Comparison of ENCODE assay signal across 12 mouse cellular contexts in genomic region chr4:87657855-87658254, GRCm38 (mm10).
"Had no signal": no experiment of that assay in that cellular context is flagged by ENCODE, and none has a peak within 500 bp of the region (broad histone marks: within the 10 kb centered on the region; RNA-seq: fewer than 3 reads in every experiment).

No protein-coding gene starts in this region.

- ATAC-seq: liver, embryonic 12.5 days; midbrain, embryonic 13.5 days had no signal

- H3K9me3 ChIP-seq: kidney, embryonic 15.5 days; limb, embryonic 15.5 days; liver, embryonic 12.5 days; lung, embryonic 15.5 days; midbrain, embryonic 13.5 days; neural tube, embryonic 12.5 days had no signal

- H3K4me2 ChIP-seq: kidney, embryonic 15.5 days; limb, embryonic 15.5 days; liver, embryonic 12.5 days; lung, embryonic 15.5 days; midbrain, embryonic 13.5 days; neural tube, embryonic 12.5 days had no signal

- H3K9ac ChIP-seq: kidney, embryonic 15.5 days; limb, embryonic 15.5 days; liver, embryonic 12.5 days; lung, embryonic 15.5 days; midbrain, embryonic 13.5 days; neural tube, embryonic 12.5 days had no signal

- H3K4me1 ChIP-seq: liver, embryonic 12.5 days; neural tube, embryonic 12.5 days had no signal

- H3K4me3 ChIP-seq: kidney, embryonic 15.5 days; limb, embryonic 15.5 days; liver, embryonic 12.5 days; lung, embryonic 15.5 days; midbrain, embryonic 13.5 days; myocyte; neural tube, embryonic 12.5 days had no signal

- DNase-seq: kidney, postnatal 14 days; retina, postnatal 1 day; right cerebral cortex, postnatal 4 days; spleen, adult 18-20 months; thymus, postnatal 36 days had no signal

- H3K27me3 ChIP-seq: limb, embryonic 15.5 days; liver, embryonic 12.5 days; lung, embryonic 15.5 days; midbrain, embryonic 13.5 days; neural tube, embryonic 12.5 days had no signal

- H3K36me3 ChIP-seq: kidney, embryonic 15.5 days; limb, embryonic 15.5 days; liver, embryonic 12.5 days; lung, embryonic 15.5 days; midbrain, embryonic 13.5 days; neural tube, embryonic 12.5 days had no signal

- H3K27ac ChIP-seq: limb, embryonic 15.5 days; liver, embryonic 12.5 days; lung, embryonic 15.5 days; midbrain, embryonic 13.5 days; neural tube, embryonic 12.5 days had no signal
